In genomic region chr6:50054233-50054632, GRCm38 (mm10) we compare ENCODE assay signal across 26 mouse cellular contexts. TPM values are rescaled to one million over a fixed set of nuclear protein-coding genes. Genes with fewer than 3 reads are reported as not detected.
DNase-seq lines count a peak whose midpoint lies in the region; ATAC-seq lines count a peak whose summit lies in the region.
"Had no signal": no experiment of that assay in that cellular context is flagged by ENCODE, and none has a peak within 500 bp of the region (broad histone marks: within the 10 kb centered on the region; RNA-seq: fewer than 3 reads in every experiment).

No protein-coding gene starts in this region.

- WGBS in forebrain, embryonic 15.5 days, result 56% methylated on average over 13 of the region's 13 CpGs
- WGBS in neural tube, embryonic 14.5 days, result 55% methylated on average over 13 of the region's 13 CpGs

- peak overlapping the region; percentile 20 for H3K4me2 ChIP-seq in forebrain, embryonic 15.5 days (replicated peaks)
- no peak overlapping the region for H3K4me2 ChIP-seq in neural tube, embryonic 14.5 days (ENCODE audit: low read depth, low read length)
- H3K4me2 ChIP-seq: heart, embryonic 11.5 days; hindbrain, embryonic 13.5 days; midbrain, embryonic 13.5 days had no signal

- intact Hi-C loops in heart, postnatal 36 days (cut with DNase I), result no loop called here

- no peaks in the 10 kb centered on the region for H3K27me3 ChIP-seq in forebrain, embryonic 15.5 days
- no peaks in the 10 kb centered on the region for H3K27me3 ChIP-seq in neural tube, embryonic 14.5 days (ENCODE audit: control insufficient read depth, insufficient read depth, low read length)
- H3K27me3 ChIP-seq: hindbrain, embryonic 13.5 days; midbrain, embryonic 13.5 days had no signal

- no peaks in the 10 kb centered on the region for H3K36me3 ChIP-seq in forebrain, embryonic 15.5 days
- no peaks in the 10 kb centered on the region for H3K36me3 ChIP-seq in neural tube, embryonic 14.5 days (ENCODE audit: control insufficient read depth, insufficient read depth, low read length)
- H3K36me3 ChIP-seq: hindbrain, embryonic 13.5 days; midbrain, embryonic 13.5 days had no signal

- no peak overlapping the region for H3K27ac ChIP-seq in forebrain, embryonic 15.5 days (replicated peaks)
- no peak overlapping the region for H3K27ac ChIP-seq in neural tube, embryonic 14.5 days (ENCODE audit: low read depth, low read length)
- H3K27ac ChIP-seq: hindbrain, embryonic 13.5 days; liver, embryonic 14.5 days; macrophage; midbrain, embryonic 13.5 days had no signal

- DNase-seq in heart, adult 11 months, result peak; percentile 51
- no peak for DNase-seq in heart, postnatal 36 days
- DNase-seq in brain, adult 2 months (ENCODE audit: low read depth, low spot score), result peak; percentile 11
- DNase-seq in frontal cortex, adult 2 months (ENCODE audit: extremely low spot score in 1 of 2, low spot score in 1 of 2), result no peak
- DNase-seq: adrenal gland, postnatal 14 days; cerebellum, adult 18-20 months; cerebellum, postnatal 10 days; gastrocnemius, postnatal 25 days; heart, adult 18-20 months; heart, postnatal 4 days; kidney, adult 11 months; kidney, postnatal 10 days; liver; lung, adult 2 months; lung, postnatal 10 days; right cerebral cortex, postnatal 14 days; thymus, postnatal 14 days had no signal

- peaks cover 9% of the 10 kb centered on the region; the same call in 1 of the 2 replicates for H3K4me1 ChIP-seq in forebrain, embryonic 15.5 days
- H3K4me1 ChIP-seq in neural tube, embryonic 14.5 days (ENCODE audit: control insufficient read depth, insufficient read depth, low read length), result no peaks in the 10 kb centered on the region
- H3K4me1 ChIP-seq: hindbrain, embryonic 13.5 days; midbrain, embryonic 13.5 days had no signal

- ATAC-seq in forebrain, embryonic 15.5 days (replicated peaks), result no peak
- peak; percentile 44; the same call in 1 of the 2 replicates for ATAC-seq in neural tube, embryonic 14.5 days (ENCODE audit: low read depth)
- no peak for ATAC-seq in inflammation-experienced regulatory T-cells, adult 6 months
- ATAC-seq: midbrain, embryonic 13.5 days had no signal

- H3K4me3 ChIP-seq in forebrain, embryonic 15.5 days, result no peak overlapping the region
- no peak overlapping the region for H3K4me3 ChIP-seq in neural tube, embryonic 14.5 days (ENCODE audit: low read depth, low read length)
- H3K4me3 ChIP-seq: erythroblast, embryonic 14.5 days; hindbrain, embryonic 13.5 days; midbrain, embryonic 13.5 days had no signal

- H3K9ac ChIP-seq in forebrain, embryonic 15.5 days (replicated peaks), result no peak overlapping the region
- no peak overlapping the region for H3K9ac ChIP-seq in neural tube, embryonic 14.5 days (replicated peaks; ENCODE audit: low read depth, low read length)
- H3K9ac ChIP-seq: hindbrain, embryonic 13.5 days; liver, embryonic 14.5 days; midbrain, embryonic 13.5 days had no signal

- H3K9me3 ChIP-seq in forebrain, embryonic 15.5 days, result no peaks in the 10 kb centered on the region
- no peaks in the 10 kb centered on the region for H3K9me3 ChIP-seq in neural tube, embryonic 14.5 days (ENCODE audit: control insufficient read depth, low read length)
- H3K9me3 ChIP-seq: hindbrain, embryonic 13.5 days; midbrain, embryonic 13.5 days had no signal

RNA-seq across cellular contexts. Expression of gene Mpp6, which starts 55.8 kb away (rescaled TPM):
- 10 to 100 TPM; 59.2 to 64.2 TPM for total RNA-seq in heart, postnatal 36 days (2021)
- polyA plus RNA-seq in forebrain, embryonic 15.5 days (2015; fragmentation: Nextera tagmentation; extraction: Ambion mirVana), result 74.5 and 76.8 TPM in 2 replicates
- polyA plus RNA-seq in neural tube, embryonic 14.5 days (2014; fragmentation: Nextera tagmentation; extraction: Ambion mirVana), result 70.1 TPM in 2 replicates
- 45.7 and 64.0 TPM in 2 replicates for polyA plus RNA-seq in frontal cortex, adult 2 months (2012; rRNA removed)
- polyA plus RNA-seq in inflammation-experienced regulatory T-cells, adult 6 months (2017; shearing (Covaris generic)), result 10 to 100 TPM in 2 of 3 experiments, 1 to 10 TPM in 1; 9.0 to 14.0 (median 10.3) TPM

Comparison
In these comparisons a context has a peak if more than half of its experiments do, and no peak if none do; other contexts are left out.
1. DNase-seq: peak in heart, adult 11 months (single experiment) and brain, adult 2 months (single experiment); none in heart, postnatal 36 days (0 of 2) and frontal cortex, adult 2 months (0 of 2).